Mouse (Mus musculus) right cerebral cortex, postnatal 4 days (tissue): Measurements from ENCODE around the gene Alox12e.
A peak's percentile ranks its signal among the peaks of the same experiment; 100 is the strongest.
"Not testable (repeated sequence)": the region's sequence is repeated elsewhere in the genome, so short reads cannot be mapped to it uniquely, and the experiment has no call there.

Source experiments
- DNase-seq: peaks from one replicate; pipeline ENCODE4 v3.0.0-alpha.2; 2022

Alox12e gene

GRCm38 (mm10) chr11:70322528-70322927 is at the start of gene Alox12e:
Gene Alox12e, minus strand, starts transcription at chr11:70322628.
- DNase-seq: no peak

- DNase-seq: not testable (repeated sequence)
These were observed 46.2 kb upstream of the Alox12e start for GRCm38 (mm10) chr11:70368626-70369025.

DNA sequence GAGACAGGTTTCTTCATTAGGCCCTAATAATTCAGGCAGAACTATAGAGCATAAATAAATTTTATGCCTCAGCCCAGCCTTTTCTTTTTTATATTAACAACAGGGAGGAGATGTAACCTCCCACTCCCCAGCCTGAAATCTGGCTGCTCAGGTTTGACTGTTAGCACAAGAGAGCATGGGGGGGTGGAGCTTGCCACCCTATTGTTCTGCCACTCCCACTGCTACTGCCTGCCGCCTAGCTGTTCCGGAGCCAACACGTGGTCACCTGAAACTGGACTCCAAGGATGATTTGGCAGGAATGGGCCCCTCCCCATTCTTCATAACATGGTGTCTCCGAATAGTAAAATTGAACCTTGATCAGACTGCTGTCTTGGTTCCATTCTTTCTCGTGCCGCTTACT is 45.3 kb upstream of the Alox12e start:
- DNase-seq: not testable (repeated sequence)

GRCm38 (mm10) chr11:70351868-70352267 is 29.4 kb upstream of the Alox12e start, which contains the start of gene Alox15:
Gene Alox15, minus strand, starts transcription at chr11:70352031.
- DNase-seq: no peak

- no peak for DNase-seq
These were observed 26.2 kb upstream of the Alox12e start for GRCm38 (mm10) chr11:70348630-70349029.

- DNase-seq: no peak
These were observed 25.4 kb upstream of the Alox12e start for GRCm38 (mm10) chr11:70347861-70348260.

- no peak for DNase-seq
These were observed 23.1 kb upstream of the Alox12e start for GRCm38 (mm10) chr11:70345546-70345945.

DNA sequence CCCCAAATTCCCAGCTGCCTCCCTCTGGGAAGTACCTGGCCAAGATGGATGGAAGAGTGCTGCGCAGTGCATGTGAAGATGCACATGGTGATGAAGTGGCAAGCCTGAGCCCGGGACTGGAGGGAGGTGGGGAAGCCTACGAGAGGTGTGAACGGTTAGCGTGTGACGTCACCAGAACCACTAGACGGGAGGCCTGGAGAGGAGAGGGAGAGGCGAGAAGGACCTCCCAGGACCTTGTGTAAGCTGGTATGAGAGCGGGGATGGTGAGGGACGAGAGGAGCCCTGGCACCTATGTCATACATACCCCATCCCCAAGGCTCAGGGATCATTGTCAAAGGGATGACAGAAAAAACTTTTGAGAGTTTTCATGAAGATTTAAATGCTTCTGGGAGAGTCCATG is 22.6 kb upstream of the Alox12e start:
- no peak for DNase-seq

DNA sequence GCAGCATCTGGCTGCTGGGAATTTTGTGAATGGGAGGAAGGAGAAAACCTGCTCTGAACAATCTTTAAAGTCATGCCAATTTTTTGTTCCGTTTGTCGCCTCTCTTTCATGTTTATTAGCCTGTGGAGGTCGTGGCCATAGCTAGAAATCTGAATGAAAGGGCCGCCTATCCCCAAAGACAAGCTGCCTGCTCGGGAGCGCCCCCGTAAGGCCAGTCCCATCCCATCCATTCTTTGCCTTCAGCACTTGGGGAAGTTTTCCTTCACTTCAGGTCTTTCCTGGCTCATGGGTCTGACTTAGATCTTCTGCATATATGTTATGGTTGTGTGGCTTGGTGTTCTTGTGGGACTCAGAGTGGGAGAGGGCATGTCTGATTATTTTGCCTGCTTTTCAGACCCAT is 17.1 kb upstream of the Alox12e start:
- DNase-seq: no peak

- DNase-seq: peak; percentile 83
These were observed 12.0 kb upstream of the Alox12e start for GRCm38 (mm10) chr11:70334477-70334876.

DNA sequence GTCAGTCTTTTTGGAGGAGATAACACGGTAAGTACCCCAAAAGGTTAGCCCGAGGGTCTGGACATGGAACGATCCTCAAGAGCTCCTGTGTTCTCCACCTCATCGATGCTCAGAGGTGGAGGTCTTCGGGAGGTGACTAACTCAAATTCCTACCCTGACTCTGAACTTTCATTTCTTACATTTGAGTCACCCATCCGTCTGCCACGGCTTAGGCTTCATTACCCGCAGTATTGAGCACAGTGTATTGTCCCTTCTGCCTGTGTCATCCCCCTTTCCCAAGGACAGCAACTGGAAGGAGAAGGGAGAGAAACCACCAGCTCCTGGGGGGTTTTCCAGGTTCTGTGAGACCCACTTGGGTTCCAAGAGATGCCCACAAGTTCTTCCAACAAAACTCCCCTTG is 2.3 kb upstream of the Alox12e start:
- no peak for DNase-seq

GRCm38 (mm10) chr11:70321664-70322063 is 764 bp downstream of the Alox12e start:
- peak; percentile 52 for DNase-seq

GRCm38 (mm10) chr11:70319614-70320013 is 2.8 kb downstream of the Alox12e start:
- DNase-seq: no peak

DNA sequence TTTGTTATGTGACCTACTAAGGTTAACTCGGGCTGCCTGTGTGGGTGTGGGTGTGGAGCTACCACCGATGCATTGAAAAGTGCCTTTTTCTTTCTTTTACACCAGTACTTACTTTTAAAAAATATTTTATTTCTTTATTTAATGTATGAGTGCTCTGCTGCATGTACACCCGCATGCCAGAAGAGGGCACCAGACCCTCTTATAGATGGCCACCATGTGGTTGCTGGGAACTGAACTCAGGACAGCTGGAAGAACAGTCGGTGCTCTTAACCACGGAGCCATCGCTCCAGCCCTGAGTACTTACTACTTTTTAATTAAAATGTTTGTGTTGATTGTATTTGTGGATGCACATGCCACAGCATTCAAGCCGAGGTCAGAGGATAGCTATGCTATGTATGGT is 8.6 kb downstream of the Alox12e start:
- DNase-seq: no peak

- no peak for DNase-seq
These were observed 13.1 kb downstream of the Alox12e start for GRCm38 (mm10) chr11:70309341-70309740.

- DNase-seq: no peak
These were observed 14.1 kb downstream of the Alox12e start for GRCm38 (mm10) chr11:70308296-70308695.

- DNase-seq: no peak
These were observed 16.3 kb downstream of the Alox12e start for GRCm38 (mm10) chr11:70306159-70306558.

- no peak for DNase-seq
These were observed 20.1 kb downstream of the Alox12e start for GRCm38 (mm10) chr11:70302293-70302692.

DNA sequence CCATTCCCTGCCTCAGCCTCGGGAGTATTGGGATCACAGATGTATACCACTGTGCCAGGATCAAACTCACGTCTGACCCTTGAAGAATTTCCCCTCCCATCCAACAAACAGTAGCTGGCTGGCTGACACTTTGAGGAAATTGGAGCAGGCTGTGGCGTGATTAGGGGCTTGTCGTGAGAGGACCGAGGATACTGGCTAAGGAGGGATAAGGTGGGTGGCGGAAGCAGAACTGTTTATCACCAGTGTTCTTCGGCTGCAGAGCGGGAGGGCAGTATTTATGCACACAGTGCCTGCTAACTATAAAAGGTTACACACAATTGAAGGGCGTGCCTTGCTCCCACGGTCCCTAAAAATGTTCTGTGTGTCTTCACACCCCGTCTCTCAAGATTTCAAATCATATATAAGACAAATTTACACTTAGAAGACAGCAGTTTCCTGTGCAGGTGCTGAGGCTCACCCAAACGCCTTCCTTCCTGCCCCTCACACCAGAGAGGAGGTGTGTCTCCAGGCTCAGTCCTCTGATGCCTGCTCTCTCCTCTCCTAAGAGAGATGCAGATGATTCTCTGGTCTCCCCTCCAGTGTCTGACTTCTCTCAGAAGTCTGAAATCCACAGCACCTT is 24.5 kb downstream of the Alox12e start:
- no peak for DNase-seq

DNA sequence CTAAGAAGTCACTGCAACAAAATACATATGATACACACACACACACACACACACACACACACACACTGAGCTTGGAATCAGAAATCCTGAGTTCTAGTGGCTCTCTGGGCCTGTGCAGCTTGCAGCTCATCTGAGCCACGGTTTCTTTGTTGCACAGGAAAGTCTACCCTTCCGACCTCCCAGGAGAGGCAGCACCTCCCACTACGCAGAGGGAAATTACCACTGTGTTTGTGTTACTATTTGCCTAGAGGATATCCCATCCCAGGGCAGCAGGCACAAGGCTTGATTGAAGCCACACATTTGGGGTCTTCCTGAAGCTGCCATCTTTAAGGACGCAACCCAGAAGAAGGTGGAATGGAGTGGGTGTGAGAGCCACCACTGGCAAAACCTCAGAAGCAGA is 25.0 kb downstream of the Alox12e start:
- DNase-seq: no peak

DNA sequence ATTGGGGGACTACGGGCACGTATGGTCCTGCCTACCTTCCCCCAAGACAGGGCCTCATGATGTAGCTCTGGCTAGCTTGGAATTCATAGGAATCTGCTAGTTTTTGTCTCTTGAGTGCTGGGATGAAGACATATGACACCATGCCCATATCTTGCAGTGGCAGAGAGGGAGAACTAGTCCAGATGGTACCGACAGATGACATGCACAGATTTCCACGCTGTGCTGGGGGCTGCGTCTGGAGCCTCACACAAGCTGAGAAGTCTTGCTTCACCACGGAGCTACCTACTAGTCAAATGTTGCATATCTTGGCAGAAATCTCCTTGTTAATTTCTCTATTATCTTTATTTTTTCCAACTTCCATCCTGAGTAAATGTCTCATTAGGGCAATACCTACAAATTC is 28.5 kb downstream of the Alox12e start:
- peak; percentile 10 for DNase-seq

- no peak for DNase-seq
These were observed 31.2 kb downstream of the Alox12e start for GRCm38 (mm10) chr11:70291235-70291634.

- DNase-seq: peak; percentile 5
These were observed 33.2 kb downstream of the Alox12e start for GRCm38 (mm10) chr11:70289236-70289635.

- no peak for DNase-seq
These were observed 34.3 kb downstream of the Alox12e start for GRCm38 (mm10) chr11:70288102-70288501.

GRCm38 (mm10) chr11:70285686-70286085 is 36.7 kb downstream of the Alox12e start:
- DNase-seq: no peak
